Mouse (Mus musculus): ENCODE results near the gene Rsrp1.

Gene Rsrp1

GRCm38 (mm10) chr4:134922111-134922924, 1.1 kb upstream of the Rsrp1 start:
- no peak for DNase-seq (ENCODE audit: low spot score in 2 of 2)

GRCm38 (mm10) chr4:134922925-134923244, 507 bp upstream of the Rsrp1 start:
- DNase-seq (ENCODE audit: low spot score in 2 of 2): peak in 1 of 2 experiments; percentile 66

- peak in 1 of 2 experiments; percentile 48 for DNase-seq (ENCODE audit: low spot score in 2 of 2)
These were observed 788 bp downstream of the Rsrp1 start for GRCm38 (mm10) chr4:134924019-134924741.

- no peak for DNase-seq (ENCODE audit: low spot score in 2 of 2)
These were observed 1.8 kb downstream of the Rsrp1 start for GRCm38 (mm10) chr4:134925206-134925605.

- DNase-seq (ENCODE audit: low spot score in 2 of 2): no peak
These were observed 4.5 kb downstream of the Rsrp1 start for GRCm38 (mm10) chr4:134927815-134928463.

- no peak for DNase-seq (ENCODE audit: low spot score in 2 of 2)
These were observed 5.1 kb downstream of the Rsrp1 start for GRCm38 (mm10) chr4:134928464-134928836.

- DNase-seq (ENCODE audit: low spot score in 2 of 2): no peak
These were observed 6.1 kb downstream of the Rsrp1 start for GRCm38 (mm10) chr4:134929536-134929935.

- DNase-seq (ENCODE audit: low spot score in 2 of 2): no peak
These were observed 6.8 kb downstream of the Rsrp1 start for GRCm38 (mm10) chr4:134930190-134930589.

GRCm38 (mm10) chr4:134930684-134931481, 7.5 kb downstream of the Rsrp1 start, which contains the start of gene Syf2:
TSS of gene Syf2 (plus strand) at chr4:134930898.
- DNase-seq (ENCODE audit: low spot score in 2 of 2): peak; percentile 86 to 94

GRCm38 (mm10) chr4:134937240-134938176, 14.1 kb downstream of the Rsrp1 start:
- DNase-seq (ENCODE audit: low spot score in 2 of 2): no peak

- no peak for DNase-seq (ENCODE audit: low spot score in 2 of 2)
These were observed 16.5 kb downstream of the Rsrp1 start for GRCm38 (mm10) chr4:134939900-134940299.

GRCm38 (mm10) chr4:134943758-134944538, 20.6 kb downstream of the Rsrp1 start:
- DNase-seq (ENCODE audit: low spot score in 2 of 2): no peak

GRCm38 (mm10) chr4:134946024-134946744, 22.8 kb downstream of the Rsrp1 start:
- peak; percentile 61 to 79 for DNase-seq (ENCODE audit: low spot score in 2 of 2)

- peak in 1 of 2 experiments; percentile 31 for DNase-seq (ENCODE audit: low spot score in 2 of 2)
These were observed 27.2 kb downstream of the Rsrp1 start for GRCm38 (mm10) chr4:134950518-134951091.

- DNase-seq (ENCODE audit: low spot score in 2 of 2): peak in 1 of 2 experiments; percentile 26
These were observed 31.1 kb downstream of the Rsrp1 start for GRCm38 (mm10) chr4:134954461-134954860.

GRCm38 (mm10) chr4:134955196-134955595, 31.8 kb downstream of the Rsrp1 start:
- no peak for DNase-seq (ENCODE audit: low spot score in 2 of 2)

GRCm38 (mm10) chr4:134955845-134956244, 32.5 kb downstream of the Rsrp1 start:
- no peak for DNase-seq (ENCODE audit: low spot score in 2 of 2)

GRCm38 (mm10) chr4:134956328-134956727, 32.9 kb downstream of the Rsrp1 start:
- DNase-seq (ENCODE audit: low spot score in 2 of 2): peak; percentile 48 to 71

Measured in cerebellum, postnatal 4 days (tissue).